Mouse (Mus musculus) thymus, adult 2 months (tissue): ENCODE measurements at regions not wholly inside any gene's neighbourhood (a gene's known extent, or its start where the extent isn't known, plus 50 kb on each side); places are given as distances from the start of the nearest gene placed in this dataset.

ENCODE experiments used
- CTCF ChIP-seq: fragments of 200-500 bp; IDR thresholded peaks from 2 replicates; pipeline ENCODE4 v1.5.1; 2012; ENCODE audit warnings: mild to moderate bottlenecking, control low read depth, low read length, moderate library complexity, borderline replicate concordance; ENCODE audit not compliant: control insufficient read depth, poor library complexity, insufficient read depth; ENCODE audit errors: extremely low read depth
- POLR2A ChIP-seq: fragments of 200-500 bp; IDR thresholded peaks from 2 replicates; pipeline ENCODE4 v1.6.1; 2012; ENCODE audit warnings: mild to moderate bottlenecking, low read length, control low read depth, moderate library complexity; ENCODE audit not compliant: control insufficient read depth, poor library complexity, insufficient read depth; ENCODE audit errors: extremely low read depth

GRCm38 (mm10) chr7:79201246-79201645, 52.4 kb upstream of the Mfge8 start:
- TF ChIP-seq CTCF (no peak), POLR2A (no peak)
